Mouse (Mus musculus): ENCODE measurements around the gene Als2. TPM values are rescaled to one million over a fixed set of nuclear protein-coding genes. Genes with fewer than 3 reads are reported as not detected.

Als2 gene
- polyA plus RNA-seq, 1 experiment, result 5.4 TPM

GRCm38 (mm10) chr1:59228552-59228951 is 8.5 kb downstream of the Als2 start:
- Histone ChIP-seq H3K4me1 (ENCODE audit: control insufficient read depth, insufficient read depth, insufficient read length, low read length) (no peaks in the 10 kb centered on the region), H3K4me3 (ENCODE audit: insufficient read depth, low read depth, low read length) (no peak overlapping the region), H3K27ac (replicated peaks; ENCODE audit: low read depth, low read length) (no peak overlapping the region)

DNA sequence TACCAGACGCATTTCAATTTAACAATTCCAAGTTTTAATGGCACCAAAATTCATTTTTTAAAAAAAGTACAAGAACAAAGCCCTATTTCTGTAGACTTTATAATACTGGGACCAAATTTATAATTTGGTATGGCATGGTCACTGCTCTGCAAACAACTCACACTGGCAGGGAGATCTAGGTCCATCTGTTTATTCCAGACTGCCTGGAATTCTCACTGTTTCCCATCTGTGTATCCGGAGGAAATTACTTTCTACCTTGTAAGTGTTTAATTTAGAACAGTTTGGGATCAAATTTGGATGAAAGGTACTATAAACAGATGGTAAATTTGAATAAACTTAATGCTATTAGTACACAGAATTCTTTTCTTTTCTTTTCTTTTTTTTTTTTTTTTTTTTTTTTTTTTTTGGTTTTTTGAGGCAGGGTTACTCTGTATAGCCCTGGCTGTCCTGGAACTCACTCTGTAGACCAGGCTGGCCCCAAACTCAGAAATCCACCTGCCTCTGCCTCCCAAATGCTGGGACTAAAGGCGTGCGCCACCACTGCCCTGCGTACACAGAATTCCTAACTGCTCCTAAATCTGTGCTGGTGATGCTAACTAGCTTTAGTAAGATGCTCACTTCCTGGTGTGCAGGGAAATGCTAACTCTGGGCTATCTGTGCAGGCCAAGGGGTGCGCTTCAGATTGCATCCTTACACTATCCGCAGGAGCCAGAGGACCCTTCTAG is 14.8 kb downstream of the Als2 start:
- peaks cover 5% of the 10 kb centered on the region; the same call in 1 of the 2 replicates for H3K4me1 ChIP-seq (ENCODE audit: control insufficient read depth, insufficient read depth, insufficient read length, low read length)
- H3K27ac ChIP-seq (replicated peaks; ENCODE audit: low read depth, low read length), result peak overlapping the region; percentile 43; the same call in 1 of the 2 replicates
- no peak overlapping the region for H3K4me3 ChIP-seq (ENCODE audit: insufficient read depth, low read depth, low read length)

GRCm38 (mm10) chr1:59221591-59221990 is 15.4 kb downstream of the Als2 start:
- Histone ChIP-seq H3K4me3 (ENCODE audit: insufficient read depth, low read depth, low read length) (no peak overlapping the region), H3K27ac (replicated peaks; ENCODE audit: low read depth, low read length) (no peak overlapping the region), H3K4me1 (ENCODE audit: control insufficient read depth, insufficient read depth, insufficient read length, low read length) (peaks cover 5% of the 10 kb centered on the region; the same call in 1 of the 2 replicates)

GRCm38 (mm10) chr1:59220371-59220770 is 16.7 kb downstream of the Als2 start:
- no peak overlapping the region for H3K27ac ChIP-seq (replicated peaks; ENCODE audit: low read depth, low read length)
- H3K4me3 ChIP-seq (ENCODE audit: insufficient read depth, low read depth, low read length), result no peak overlapping the region
- peaks cover 5% of the 10 kb centered on the region; the same call in 1 of the 2 replicates for H3K4me1 ChIP-seq (ENCODE audit: control insufficient read depth, insufficient read depth, insufficient read length, low read length)

DNA sequence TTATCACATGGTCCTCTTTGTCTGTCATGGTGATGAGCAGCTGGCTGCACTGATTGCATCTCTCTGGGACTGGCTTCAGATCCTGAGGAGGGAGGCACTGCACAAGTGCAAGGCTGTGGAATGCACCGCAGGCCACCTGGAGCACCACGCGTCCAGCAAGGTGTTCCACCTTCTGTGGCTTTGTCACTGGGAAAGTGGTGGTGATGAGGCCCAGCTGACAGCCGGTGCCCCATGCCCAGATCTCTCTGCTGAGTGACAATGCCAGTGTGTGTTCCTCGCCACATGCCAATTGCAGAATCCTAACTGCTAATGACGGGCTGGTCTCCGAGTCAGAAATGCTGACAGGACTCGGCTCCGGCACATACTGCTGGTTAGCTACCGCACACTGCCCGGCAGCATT is 21.6 kb downstream of the Als2 start:
- no peaks in the 10 kb centered on the region for H3K4me1 ChIP-seq (ENCODE audit: control insufficient read depth, insufficient read depth, insufficient read length, low read length)
- H3K4me3 ChIP-seq (ENCODE audit: insufficient read depth, low read depth, low read length), result no peak overlapping the region

DNA sequence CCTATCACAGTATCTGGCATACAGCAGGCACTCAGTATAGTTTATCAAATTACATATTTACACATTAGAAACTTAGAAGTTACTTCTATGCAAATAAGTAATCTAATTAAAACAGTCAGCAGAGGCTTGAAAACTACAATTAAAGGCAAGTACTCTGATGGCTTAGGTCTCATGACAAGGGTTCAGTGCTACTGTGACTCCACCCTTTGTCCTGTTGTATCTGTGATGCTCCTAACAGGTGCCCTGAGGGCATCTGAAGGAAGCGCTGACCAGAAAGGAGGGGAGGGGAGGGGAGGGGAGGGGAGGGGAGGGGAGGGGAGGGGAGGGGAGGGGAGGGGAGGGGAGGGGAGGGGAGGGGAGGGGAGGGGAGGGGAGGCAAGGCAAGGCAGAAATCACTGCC is 24.1 kb downstream of the Als2 start:
- Histone ChIP-seq H3K27ac (replicated peaks; ENCODE audit: low read depth, low read length) (no peak overlapping the region), H3K4me3 (ENCODE audit: insufficient read depth, low read depth, low read length) (no peak overlapping the region), H3K4me1 (ENCODE audit: control insufficient read depth, insufficient read depth, insufficient read length, low read length) (no peaks in the 10 kb centered on the region)

More for the DNA sequence above, 21.6 kb downstream of the Als2 start:
- no peak overlapping the region for H3K27ac ChIP-seq (replicated peaks; ENCODE audit: low read depth, low read length)

GRCm38 (mm10) chr1:59212076-59212779 is 24.8 kb downstream of the Als2 start:
- Histone ChIP-seq H3K27ac (replicated peaks; ENCODE audit: low read depth, low read length) (no peak overlapping the region), H3K4me1 (ENCODE audit: control insufficient read depth, insufficient read depth, insufficient read length, low read length) (no peaks in the 10 kb centered on the region), H3K4me3 (ENCODE audit: insufficient read depth, low read depth, low read length) (no peak overlapping the region)

- Histone ChIP-seq H3K4me1 (ENCODE audit: control insufficient read depth, insufficient read depth, insufficient read length, low read length) (no peaks in the 10 kb centered on the region), H3K27ac (replicated peaks; ENCODE audit: low read depth, low read length) (no peak overlapping the region), H3K4me3 (ENCODE audit: insufficient read depth, low read depth, low read length) (no peak overlapping the region)
Measured at GRCm38 (mm10) chr1:59211651-59212050, 25.4 kb downstream of the Als2 start.

DNA sequence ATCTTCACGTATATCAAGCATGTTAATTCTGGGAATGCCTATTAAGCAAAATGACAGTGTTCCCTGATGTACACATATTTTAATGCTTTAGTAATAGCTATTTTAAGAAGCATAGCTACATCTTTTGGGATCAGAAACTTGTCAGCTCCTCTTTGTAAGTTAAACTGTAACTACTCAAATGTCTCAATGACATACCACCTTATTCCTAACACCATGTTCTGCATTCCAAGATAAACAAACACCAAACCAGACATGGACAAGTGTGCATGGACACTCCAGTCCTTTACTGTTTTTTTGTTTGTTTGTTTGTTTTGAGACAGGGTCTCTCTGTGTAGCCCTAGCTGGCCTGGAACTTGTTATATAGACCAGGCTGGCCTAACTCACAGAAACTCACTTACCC is 28.7 kb downstream of the Als2 start:
- Histone ChIP-seq H3K4me1 (ENCODE audit: control insufficient read depth, insufficient read depth, insufficient read length, low read length) (no peaks in the 10 kb centered on the region), H3K27ac (replicated peaks; ENCODE audit: low read depth, low read length) (no peak overlapping the region), H3K4me3 (ENCODE audit: insufficient read depth, low read depth, low read length) (no peak overlapping the region)

DNA sequence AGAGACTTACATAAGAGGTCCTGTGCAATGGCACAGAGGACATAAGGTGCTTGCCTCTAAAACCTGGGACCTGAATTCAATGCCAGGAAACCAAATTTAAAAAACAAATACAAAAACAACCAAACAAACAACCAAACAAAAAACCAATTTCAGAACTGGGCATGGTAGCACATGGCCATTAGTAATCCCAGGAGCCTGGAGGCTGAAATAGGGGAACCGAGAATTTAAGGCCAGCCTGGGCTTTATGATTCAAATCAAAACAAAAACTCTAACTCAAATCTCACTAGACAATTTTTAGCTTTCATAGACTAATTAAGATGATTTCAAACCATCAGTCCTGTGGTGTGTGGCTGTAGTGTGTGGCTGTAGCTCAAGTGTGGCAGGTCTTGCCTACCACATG is 32.5 kb downstream of the Als2 start:
- no peak overlapping the region for H3K27ac ChIP-seq (replicated peaks; ENCODE audit: low read depth, low read length)
- H3K4me1 ChIP-seq (ENCODE audit: control insufficient read depth, insufficient read depth, insufficient read length, low read length), result no peaks in the 10 kb centered on the region
- no peak overlapping the region for H3K4me3 ChIP-seq (ENCODE audit: insufficient read depth, low read depth, low read length)

DNA sequence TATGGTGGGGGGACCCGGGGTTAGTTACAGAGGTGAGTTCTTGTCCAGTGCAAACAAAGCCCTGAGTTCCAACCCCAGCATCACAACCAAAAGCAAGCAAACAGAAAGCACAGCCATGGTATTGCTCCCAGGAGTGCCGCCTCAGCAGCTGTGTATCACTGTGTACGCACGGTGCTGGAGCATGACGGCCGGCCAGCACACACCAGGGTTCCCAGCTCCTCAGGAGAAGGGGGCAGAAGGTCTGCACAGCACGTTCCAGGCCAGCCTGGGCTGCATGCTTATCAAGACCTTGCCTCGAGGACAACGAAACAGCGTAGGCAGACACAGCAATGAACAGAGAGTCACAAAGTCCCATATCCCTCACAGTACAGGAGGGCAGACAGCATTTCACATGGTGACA is 34.7 kb downstream of the Als2 start:
- no peaks in the 10 kb centered on the region for H3K4me1 ChIP-seq (ENCODE audit: control insufficient read depth, insufficient read depth, insufficient read length, low read length)
- no peak overlapping the region for H3K27ac ChIP-seq (replicated peaks; ENCODE audit: low read depth, low read length)
- no peak overlapping the region for H3K4me3 ChIP-seq (ENCODE audit: insufficient read depth, low read depth, low read length)

- no peak overlapping the region for H3K27ac ChIP-seq (replicated peaks; ENCODE audit: low read depth, low read length)
- no peaks in the 10 kb centered on the region for H3K4me1 ChIP-seq (ENCODE audit: control insufficient read depth, insufficient read depth, insufficient read length, low read length)
- H3K4me3 ChIP-seq (ENCODE audit: insufficient read depth, low read depth, low read length), result no peak overlapping the region
Measured at GRCm38 (mm10) chr1:59201561-59201960, 35.5 kb downstream of the Als2 start.

DNA sequence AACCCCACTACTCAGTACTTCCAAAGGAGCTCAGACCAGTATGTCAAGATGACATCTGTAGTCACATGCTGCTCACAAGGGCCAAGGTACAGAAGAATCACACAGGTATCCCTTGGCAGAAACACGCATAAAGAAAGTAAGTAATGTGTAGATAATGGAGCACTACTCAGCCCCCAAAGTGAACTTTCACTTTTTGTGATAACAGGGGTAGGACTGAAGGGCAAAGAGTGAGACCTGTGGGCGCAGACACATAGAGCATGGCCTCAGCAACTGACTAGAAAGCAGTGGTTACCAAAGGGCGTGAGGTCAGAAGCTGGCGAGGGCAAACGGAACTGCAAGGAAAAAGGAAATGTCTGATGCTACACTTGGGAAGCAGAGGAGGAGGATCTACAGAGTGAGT is 36.1 kb downstream of the Als2 start:
- Histone ChIP-seq H3K4me1 (ENCODE audit: control insufficient read depth, insufficient read depth, insufficient read length, low read length) (no peaks in the 10 kb centered on the region), H3K4me3 (ENCODE audit: insufficient read depth, low read depth, low read length) (no peak overlapping the region), H3K27ac (replicated peaks; ENCODE audit: low read depth, low read length) (no peak overlapping the region)

GRCm38 (mm10) chr1:59194979-59195378 is 42.1 kb downstream of the Als2 start:
- Histone ChIP-seq H3K4me3 (ENCODE audit: insufficient read depth, low read depth, low read length) (no peak overlapping the region), H3K27ac (replicated peaks; ENCODE audit: low read depth, low read length) (no peak overlapping the region), H3K4me1 (ENCODE audit: control insufficient read depth, insufficient read depth, insufficient read length, low read length) (no peaks in the 10 kb centered on the region)

GRCm38 (mm10) chr1:59187786-59188185 is 49.2 kb downstream of the Als2 start:
- no peak overlapping the region for H3K4me3 ChIP-seq (ENCODE audit: insufficient read depth, low read depth, low read length)
- no peak overlapping the region for H3K27ac ChIP-seq (replicated peaks; ENCODE audit: low read depth, low read length)
- H3K4me1 ChIP-seq (ENCODE audit: control insufficient read depth, insufficient read depth, insufficient read length, low read length), result no peaks in the 10 kb centered on the region

- Histone ChIP-seq H3K4me3 (ENCODE audit: insufficient read depth, low read depth, low read length) (no peak overlapping the region), H3K4me1 (ENCODE audit: control insufficient read depth, insufficient read depth, insufficient read length, low read length) (no peaks in the 10 kb centered on the region)
Measured at GRCm38 (mm10) chr1:59186317-59186716, 50.7 kb downstream of the Als2 start.

More at GRCm38 (mm10) chr1:59186317-59186716, 50.7 kb downstream of the Als2 start:
- H3K27ac ChIP-seq (replicated peaks; ENCODE audit: low read depth, low read length), result no peak overlapping the region
